Mouse (Mus musculus) liver, adult 2 months (tissue): ENCODE measurements around the gene Mtf1.

Experiments
- CTCF ChIP-seq: fragments of 200-500 bp; IDR thresholded peaks from 2 replicates; pipeline ENCODE4 v1.5.1; 2011; ENCODE audit warnings: low read depth, low read length, control low read depth
- POLR2A ChIP-seq: fragments of 200-500 bp; IDR thresholded peaks from 2 replicates; pipeline ENCODE4 v1.6.1; 2011; ENCODE audit warnings: low read length, control low read depth; ENCODE audit not compliant: insufficient read depth; ENCODE audit errors: extremely low read depth

DNA sequence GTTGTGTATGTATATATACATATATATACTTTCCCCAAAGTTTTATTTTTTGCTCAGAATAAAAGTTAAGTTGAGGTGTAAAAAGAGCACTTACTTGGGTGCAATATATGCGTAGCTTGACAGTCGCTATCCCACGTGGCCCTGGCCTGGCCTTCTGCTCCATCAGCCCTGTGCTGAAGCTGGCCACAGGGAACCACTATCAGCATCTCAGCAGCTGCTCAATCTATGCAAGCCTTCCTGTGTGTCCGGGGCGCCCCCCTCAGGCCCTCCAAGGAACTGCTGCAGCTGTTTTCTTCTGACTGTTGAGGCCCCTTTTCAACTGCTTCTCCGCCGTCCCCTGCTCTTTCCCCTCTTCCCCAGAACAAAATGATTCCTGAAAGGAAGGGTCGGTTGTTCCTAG lies 45.7 kb downstream of the Mtf1 start:
- TF ChIP-seq POLR2A (no peak), CTCF (peak; percentile 88)
